Comparison of ENCODE assay signal across 8 mouse cellular contexts in genomic region chr16:29579167-29579786, GRCm38 (mm10). TPM values are rescaled to one million over a fixed set of nuclear protein-coding genes. Genes with fewer than 3 reads are reported as not detected.
DNase-seq lines count a peak whose midpoint lies in the region; ATAC-seq and TF ChIP-seq lines count a peak whose summit lies in the region.

Opa1 (plus strand) TSS chr16:29579334.

- TF ChIP-seq EP300 in liver, embryonic 14.5 days (IDR thresholded peaks at IDR 0.05; ENCODE audit: low read depth), result no peak
- TF ChIP-seq EP300 in stomach, postnatal 0 days (optimal IDR thresholded peaks at IDR 0.05), result peak; percentile 39

- H3K9me3 ChIP-seq in forebrain, embryonic 10.5 days, result no peaks in the 10 kb centered on the region
- no peaks in the 10 kb centered on the region for H3K9me3 ChIP-seq in heart, embryonic 15.5 days (replicated peaks)
- no peaks in the 10 kb centered on the region for H3K9me3 ChIP-seq in liver, embryonic 14.5 days (ENCODE audit: control insufficient read depth, low read length)
- no peaks in the 10 kb centered on the region for H3K9me3 ChIP-seq in neural tube, embryonic 11.5 days (ENCODE audit: control insufficient read depth, low read length)
- H3K9me3 ChIP-seq in stomach, postnatal 0 days (ENCODE audit: control insufficient read depth, low read length), result no peaks in the 10 kb centered on the region

- no peak for TF ChIP-seq CTCF in liver, embryonic 14.5 days (IDR thresholded peaks at IDR 0.05; ENCODE audit: low read depth)
- TF ChIP-seq CTCF in stomach, postnatal 0 days (IDR thresholded peaks at IDR 0.05; ENCODE audit: low read depth), result peak; percentile 21; the same call in 1 of the 2 replicates

- WGBS in forebrain, embryonic 10.5 days, result under 1% methylated on average over 39 of the region's 39 CpGs
- WGBS in heart, embryonic 15.5 days, result under 1% methylated on average over 39 of the region's 39 CpGs
- under 1% methylated on average over 39 of the region's 39 CpGs for WGBS in liver, embryonic 14.5 days (ENCODE audit: insufficient replicate concordance)
- WGBS in neural tube, embryonic 11.5 days, result under 1% methylated on average over 39 of the region's 39 CpGs
- WGBS in stomach, postnatal 0 days, result under 1% methylated on average over 39 of the region's 39 CpGs

- peak; percentile 97 to 98 for DNase-seq in CD8-positive naive resting alpha-beta T cell, adult 2 months (ENCODE audit: low read depth in 2 of 2, low spot score in 2 of 2)
- DNase-seq in c-Kit-positive CD71-negative TER-119-negative erythroid progenitor cells, embryonic 14.5 days (ENCODE audit: low read depth), result peak; percentile 91
- peak; percentile 98 for DNase-seq in forebrain, embryonic 10.5 days (ENCODE audit: extremely low spot score, low spot score)
- DNase-seq in kidney, postnatal 25 days, result peak; percentile 95 to 96
- peak; percentile 85 to 92 (median 88) for DNase-seq in liver, embryonic 14.5 days (ENCODE audit: low read depth in 3 of 3, low spot score in 3 of 3)
- DNase-seq in neural tube, embryonic 11.5 days (ENCODE audit: low spot score), result peak; percentile 98
- peak; percentile 97 for DNase-seq in stomach, postnatal 0 days (ENCODE audit: low spot score)

- H3K4me1 ChIP-seq in forebrain, embryonic 10.5 days, result peaks cover 15% of the 10 kb centered on the region
- peaks cover 11% of the 10 kb centered on the region for H3K4me1 ChIP-seq in heart, embryonic 15.5 days (replicated peaks)
- peaks cover 3 to 4% of the 10 kb centered on the region in 2 experiments; a peak in 1 of 4 replicates for H3K4me1 ChIP-seq in liver, embryonic 14.5 days (replicated peaks; ENCODE audit: control insufficient read depth in 2 of 2, insufficient read depth in 2 of 2, low read length in 1 of 2)
- H3K4me1 ChIP-seq in neural tube, embryonic 11.5 days (ENCODE audit: control insufficient read depth, insufficient read depth, low read length), result peaks cover 5% of the 10 kb centered on the region; the same call in 1 of the 2 replicates
- H3K4me1 ChIP-seq in stomach, postnatal 0 days (replicated peaks; ENCODE audit: control insufficient read depth, insufficient read depth), result no peaks in the 10 kb centered on the region

- no peaks in the 10 kb centered on the region for H3K27me3 ChIP-seq in forebrain, embryonic 10.5 days (ENCODE audit: poor library complexity, severe bottlenecking)
- H3K27me3 ChIP-seq in heart, embryonic 15.5 days, result no peaks in the 10 kb centered on the region
- no peaks in the 10 kb centered on the region for H3K27me3 ChIP-seq in liver, embryonic 14.5 days (ENCODE audit: control insufficient read depth, insufficient read depth, low read length)
- H3K27me3 ChIP-seq in neural tube, embryonic 11.5 days (ENCODE audit: control insufficient read depth, insufficient read depth, low read length), result no peaks in the 10 kb centered on the region
- no peaks in the 10 kb centered on the region for H3K27me3 ChIP-seq in stomach, postnatal 0 days (ENCODE audit: control insufficient read depth, insufficient read depth, low read length)

- ATAC-seq in heart, embryonic 15.5 days (replicated peaks; ENCODE audit: insufficient number of reproducible peaks, insufficient read depth, low FRiP score, low read depth), result peak; percentile 94
- ATAC-seq in liver, embryonic 14.5 days (ENCODE audit: insufficient read depth), result peak; percentile 100
- peak; percentile 96 for ATAC-seq in neural tube, embryonic 11.5 days (ENCODE audit: insufficient read depth, low FRiP score, low TSS enrichment)
- peak; percentile 98 for ATAC-seq in stomach, postnatal 0 days (ENCODE audit: low FRiP score, low TSS enrichment)

- H3K4me3 ChIP-seq in forebrain, embryonic 10.5 days, result peak within 1 kb of the TSS; percentile 87
- peak within 1 kb of the TSS; percentile 95 for H3K4me3 ChIP-seq in heart, embryonic 15.5 days
- H3K4me3 ChIP-seq in liver, embryonic 14.5 days (ENCODE audit: insufficient read depth in 1 of 2, low read depth in 2 of 2, low read length in 2 of 2), result peak within 1 kb of the TSS; percentile 84 to 95
- peak within 1 kb of the TSS; percentile 92 for H3K4me3 ChIP-seq in neural tube, embryonic 11.5 days (ENCODE audit: low read depth, low read length)
- peak within 1 kb of the TSS; percentile 97 for H3K4me3 ChIP-seq in stomach, postnatal 0 days (ENCODE audit: low read depth, low read length)

- H3K4me2 ChIP-seq in heart, embryonic 15.5 days, result peak within 1 kb of the TSS; percentile 80
- H3K4me2 ChIP-seq in liver, embryonic 14.5 days (ENCODE audit: low read depth), result peak within 1 kb of the TSS; percentile 78
- H3K4me2 ChIP-seq in neural tube, embryonic 11.5 days (ENCODE audit: low read depth), result peak within 1 kb of the TSS; percentile 95
- peak within 1 kb of the TSS; percentile 81 for H3K4me2 ChIP-seq in stomach, postnatal 0 days (replicated peaks; ENCODE audit: low read depth)

- no peaks in the 10 kb centered on the region for H3K36me3 ChIP-seq in forebrain, embryonic 10.5 days (replicated peaks)
- H3K36me3 ChIP-seq in heart, embryonic 15.5 days, result no peaks in the 10 kb centered on the region
- no peaks in the 10 kb centered on the region for H3K36me3 ChIP-seq in liver, embryonic 14.5 days (replicated peaks; ENCODE audit: control insufficient read depth, insufficient read depth, low read depth)
- H3K36me3 ChIP-seq in neural tube, embryonic 11.5 days (ENCODE audit: control insufficient read depth, insufficient read depth, low read length), result no peaks in the 10 kb centered on the region
- H3K36me3 ChIP-seq in stomach, postnatal 0 days (ENCODE audit: control insufficient read depth, insufficient read depth, low read length), result no peaks in the 10 kb centered on the region

- H3K27ac ChIP-seq in forebrain, embryonic 10.5 days, result peak within 1 kb of the TSS; percentile 89
- H3K27ac ChIP-seq in heart, embryonic 15.5 days, result peak within 1 kb of the TSS; percentile 74
- H3K27ac ChIP-seq in liver, embryonic 14.5 days, result no peak within 1 kb of the TSS
- H3K27ac ChIP-seq in neural tube, embryonic 11.5 days (ENCODE audit: low read depth, low read length), result no peak within 1 kb of the TSS
- 0 out of 2 replicates have a peak within 1 kb of the TSS, but pooled peaks have one; percentile 40 for H3K27ac ChIP-seq in stomach, postnatal 0 days (replicated peaks)

- H3K9ac ChIP-seq in heart, embryonic 15.5 days, result peak within 1 kb of the TSS; percentile 98
- H3K9ac ChIP-seq in liver, embryonic 14.5 days (replicated peaks), result peak within 1 kb of the TSS; percentile 94
- peak within 1 kb of the TSS; percentile 96 for H3K9ac ChIP-seq in neural tube, embryonic 11.5 days (ENCODE audit: low read length)
- H3K9ac ChIP-seq in stomach, postnatal 0 days (ENCODE audit: low read length), result peak within 1 kb of the TSS; percentile 95

RNA-seq across cellular contexts. Expression of gene Opa1, which starts in this region (rescaled TPM):
- 44.6 and 44.7 TPM in 2 replicates for polyA plus RNA-seq in forebrain, embryonic 10.5 days (2016; fragmentation: Nextera tagmentation; extraction: Ambion mirVana)
- polyA plus RNA-seq in heart, embryonic 15.5 days (2015; fragmentation: Nextera tagmentation; extraction: Ambion mirVana), result 35.3 and 37.1 TPM in 2 replicates
- 5.1 and 9.6 TPM in 2 replicates for polyA plus RNA-seq in liver, embryonic 14.5 days (2012; rRNA removed)
- polyA plus RNA-seq in liver, embryonic 14.5 days (2014; fragmentation: Nextera tagmentation; extraction: Ambion mirVana), result 17.0 and 20.5 TPM in 2 replicates
- 55.3 and 55.7 TPM in 2 replicates for polyA plus RNA-seq in neural tube, embryonic 11.5 days (2014; fragmentation: Nextera tagmentation; extraction: Ambion mirVana)
- polyA plus RNA-seq in stomach, postnatal 0 days (2015; fragmentation: Nextera tagmentation; extraction: Ambion mirVana), result 14.5 and 16.1 TPM in 2 replicates

Comparison
In these comparisons a context has a peak if more than half of its experiments do, and no peak if none do; other contexts are left out.
1. H3K27ac ChIP-seq: peak in forebrain, embryonic 10.5 days (single experiment), heart, embryonic 15.5 days (single experiment) and stomach, postnatal 0 days (single experiment); none in liver, embryonic 14.5 days (single experiment) and neural tube, embryonic 11.5 days (single experiment).
2. Peak in every context shown above with its lines, with median percentiles within 50 percentile points of each other: DNase-seq, H3K4me3 ChIP-seq, ATAC-seq, H3K4me2 ChIP-seq and H3K9ac ChIP-seq.